Comparison of ENCODE assay signal across 8 mouse cellular contexts in the genomic region with DNA sequence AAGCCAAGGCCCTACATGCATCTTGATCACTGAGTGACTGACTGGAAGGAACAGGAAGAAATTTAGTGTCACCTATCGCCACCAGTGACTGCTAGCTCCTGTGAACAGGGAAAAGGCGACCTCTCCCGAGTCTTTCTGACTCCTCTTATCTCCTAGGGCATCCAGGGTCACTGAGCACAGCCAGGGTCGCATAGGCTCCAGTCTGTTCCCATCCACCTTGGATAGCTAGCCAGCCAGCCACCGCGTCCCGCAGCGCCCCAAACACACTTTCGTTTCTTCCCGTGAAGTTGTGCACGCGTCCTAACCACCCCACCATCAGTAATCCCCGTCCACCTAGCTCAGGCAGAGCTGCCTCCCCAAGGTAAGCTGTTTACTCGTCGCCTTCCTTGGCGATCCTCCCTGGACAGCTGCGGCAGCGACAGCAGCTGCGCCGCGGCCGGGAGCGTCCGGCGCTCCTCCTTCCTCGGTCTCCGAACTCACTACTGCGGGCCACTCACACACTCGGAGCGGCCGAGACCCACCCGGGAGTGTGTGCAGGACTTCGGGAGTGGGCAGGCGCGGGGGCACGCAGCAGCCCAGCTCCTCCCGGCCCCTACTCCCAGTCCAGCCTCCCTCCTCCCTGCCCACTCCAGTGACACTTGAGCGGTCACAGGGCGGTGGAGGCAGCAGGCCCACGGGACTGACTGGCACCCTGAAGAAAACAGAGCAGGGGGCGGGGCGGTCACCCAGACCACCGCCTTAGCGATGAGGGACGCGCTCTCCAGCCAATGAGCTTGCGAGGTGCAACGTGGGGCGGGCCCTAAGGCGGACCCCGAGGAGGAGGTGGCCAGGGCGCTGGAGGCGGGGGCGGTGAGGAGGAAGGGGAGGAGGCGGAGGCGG. TPM values are rescaled to one million over a fixed set of nuclear protein-coding genes. Genes with fewer than 3 reads are reported as not detected.
DNase-seq lines count a peak whose midpoint lies in the region; ATAC-seq and TF ChIP-seq lines count a peak whose summit lies in the region.

No protein-coding gene starts in this region.

- H3K9me3 ChIP-seq in hindbrain, embryonic 14.5 days (ENCODE audit: control insufficient read depth, low read length) = peaks cover under 1% of the 10 kb centered on the region; the same call in 1 of the 2 replicates

- CTCF ChIA-PET in Patski (lab: Charles Lee) = interaction anchor here (0.7 to 2.3 kb wide), 8 partner anchors 8 to 748 kb away, joined by 3 to 9 read pairs (median 3); no protein-coding TSS in a partner anchor

- ATAC-seq in Patski = peak; percentile 93
- ATAC-seq in hindbrain, embryonic 14.5 days (ENCODE audit: low FRiP score) = peak; percentile 97

- DNase-seq in Patski (ENCODE audit: low read depth, low spot score) = peak; percentile 96
- peak; percentile 100 for DNase-seq in cerebellum, postnatal 14 days
- peak; percentile 99 to 100 for DNase-seq in frontal cortex, postnatal 25 days (ENCODE audit: low spot score in 2 of 2)
- peak; percentile 96 for DNase-seq in hindbrain, embryonic 14.5 days (ENCODE audit: low spot score)
- DNase-seq in layer of hippocampus, postnatal 36 days = peak; percentile 100
- peak; percentile 99 for DNase-seq in lung, postnatal 36 days
- DNase-seq in retina, postnatal 1 day = peak; percentile 99
- DNase-seq in urinary bladder, adult 18-20 months (ENCODE audit: low spot score in 2 of 2) = peak; percentile 100

- peak overlapping the region; percentile 73 for H3K4me3 ChIP-seq in hindbrain, embryonic 14.5 days (replicated peaks; ENCODE audit: low read length)

- H3K9ac ChIP-seq in hindbrain, embryonic 14.5 days = peak overlapping the region; percentile 76

- WGBS in hindbrain, embryonic 14.5 days = under 1% methylated on average over 51 of the region's 56 CpGs

- POLR2A ChIA-PET in Patski (lab: Charles Lee) = interaction anchor here (0.6 to 1.8 kb wide), 9 partner anchors 10 to 597 kb away, joined by 3 to 7 read pairs (median 3); no protein-coding TSS in a partner anchor

- peak overlapping the region; percentile 69 for H3K4me2 ChIP-seq in hindbrain, embryonic 14.5 days (replicated peaks)

- TF ChIP-seq CTCF in Patski (IDR thresholded peaks at IDR 0.05) = no peak

- no peaks in the 10 kb centered on the region for H3K27me3 ChIP-seq in Patski
- H3K27me3 ChIP-seq in hindbrain, embryonic 14.5 days (ENCODE audit: control insufficient read depth, insufficient read depth, low read length) = no peaks in the 10 kb centered on the region

- in situ Hi-C loops in Patski (cut with MboI; ENCODE audit: low pct_unique_long_range_greater_than_20kb) = loop anchor here (5.0 to 25.0 kb wide), 9 partner anchors 205 to 1083 kb away; no protein-coding TSS in a partner anchor

- peaks cover 28% of the 10 kb centered on the region for H3K4me1 ChIP-seq in hindbrain, embryonic 14.5 days (replicated peaks; ENCODE audit: control insufficient read depth, insufficient read depth, low read length)

- peak overlapping the region; percentile 98 for H3K27ac ChIP-seq in hindbrain, embryonic 14.5 days

- H3K36me3 ChIP-seq in hindbrain, embryonic 14.5 days (replicated peaks; ENCODE audit: control insufficient read depth, insufficient read depth) = no peaks in the 10 kb centered on the region

RNA-seq across cellular contexts. Expression of gene Ppp3ca, which starts 0.5 kb away (rescaled TPM):
- polyA plus RNA-seq in Patski (2021) = 92.2 TPM
- 181 and 205 TPM in 2 replicates for polyA plus RNA-seq in hindbrain, embryonic 14.5 days (2014; fragmentation: Nextera tagmentation; extraction: Ambion mirVana)
- 1,000 to 10,000 TPM; 1,278 to 1,345 TPM for total RNA-seq in layer of hippocampus, postnatal 36 days (2021)

Comparison
In these comparisons a context has a peak if more than half of its experiments do, and no peak if none do; other contexts are left out.
1. Peak in every context shown above with its lines: DNase-seq, ATAC-seq, H3K4me3 ChIP-seq and H3K27ac ChIP-seq.